Comparison of ENCODE assay signal across 28 mouse cellular contexts in the genomic region with DNA sequence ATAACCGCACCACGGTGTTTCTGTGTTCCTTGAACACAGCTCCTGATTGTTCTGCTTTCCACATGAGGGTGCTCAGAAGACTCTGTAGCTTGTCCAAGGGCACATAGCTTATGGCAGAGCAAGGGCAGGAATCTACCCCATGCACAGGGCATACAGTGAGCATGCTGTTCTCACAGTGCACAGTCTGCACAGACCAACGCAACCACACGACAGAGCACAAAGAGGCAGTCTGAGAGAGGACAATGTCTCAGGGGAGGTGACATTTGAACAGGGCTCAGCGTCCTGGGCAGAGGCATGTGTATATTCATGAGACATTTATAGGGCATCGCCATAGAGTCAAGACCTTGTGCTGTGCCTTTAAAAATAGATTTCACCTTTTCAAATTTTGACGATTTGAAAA.
DNase-seq lines count a peak whose midpoint lies in the region; ATAC-seq lines count a peak whose summit lies in the region.
"Had no signal": no experiment of that assay in that cellular context is flagged by ENCODE, and none has a peak within 500 bp of the region (broad histone marks: within the 10 kb centered on the region; RNA-seq: fewer than 3 reads in every experiment).

No protein-coding gene starts in this region.

- WGBS in hindbrain, embryonic 10.5 days, result 64% methylated on average over 7 of the region's 7 CpGs
- WGBS in hindbrain, embryonic 13.5 days, result 54% methylated on average over 7 of the region's 7 CpGs
- 76% methylated on average over 7 of the region's 7 CpGs for WGBS in midbrain, embryonic 11.5 days
- WGBS in midbrain, embryonic 16.5 days, result 66% methylated on average over 7 of the region's 7 CpGs
- WGBS in midbrain, embryonic 13.5 days, result 71% methylated on average over 7 of the region's 7 CpGs

- H3K4me1 ChIP-seq in hindbrain, embryonic 10.5 days (replicated peaks), result peaks cover 42% of the 10 kb centered on the region
- peaks cover 23% of the 10 kb centered on the region for H3K4me1 ChIP-seq in hindbrain, embryonic 13.5 days (replicated peaks)
- peaks cover 3% of the 10 kb centered on the region for H3K4me1 ChIP-seq in midbrain, embryonic 11.5 days (ENCODE audit: control insufficient read depth, insufficient read depth, low read length)
- peaks cover under 1% of the 10 kb centered on the region for H3K4me1 ChIP-seq in midbrain, embryonic 16.5 days (ENCODE audit: control insufficient read depth, insufficient read depth, low read length)
- H3K4me1 ChIP-seq in midbrain, embryonic 13.5 days (replicated peaks), result peaks cover 6% of the 10 kb centered on the region

- no peaks in the 10 kb centered on the region for H3K36me3 ChIP-seq in hindbrain, embryonic 10.5 days
- H3K36me3 ChIP-seq in hindbrain, embryonic 13.5 days, result no peaks in the 10 kb centered on the region
- H3K36me3 ChIP-seq in midbrain, embryonic 11.5 days (ENCODE audit: control insufficient read depth, insufficient read depth, low read length), result no peaks in the 10 kb centered on the region
- H3K36me3 ChIP-seq in midbrain, embryonic 16.5 days (ENCODE audit: control insufficient read depth, insufficient read depth, low read length), result no peaks in the 10 kb centered on the region
- H3K36me3 ChIP-seq in midbrain, embryonic 13.5 days, result no peaks in the 10 kb centered on the region
- H3K36me3 ChIP-seq: embryonic facial prominence, embryonic 10.5 days; embryonic facial prominence, embryonic 13.5 days; forebrain, embryonic 12.5 days; G1E; heart, embryonic 10.5 days; heart, embryonic 13.5 days had no signal

- DNase-seq in hindbrain, embryonic 10.5 days (ENCODE audit: low spot score), result peak; percentile 6
- no peak for DNase-seq in midbrain, embryonic 11.5 days (ENCODE audit: low spot score, missing footprints)
- DNase-seq in yolk sac, embryonic 10.5 days (ENCODE audit: low spot score), result no peak
- DNase-seq: adrenal gland, postnatal 10 days; adrenal gland, postnatal 36 days; B cell, adult 2 months; cerebellum, adult 18-20 months; cerebellum, adult 9-10 months; cerebellum, postnatal 14 days; gastrocnemius, postnatal 10 days; gastrocnemius, postnatal 36 days; heart, adult 2 months; heart, postnatal 14 days; heart, postnatal 4 days had no signal

- no peak overlapping the region for H3K9ac ChIP-seq in hindbrain, embryonic 13.5 days
- H3K9ac ChIP-seq in midbrain, embryonic 11.5 days (ENCODE audit: low read length), result no peak overlapping the region
- no peak overlapping the region for H3K9ac ChIP-seq in midbrain, embryonic 16.5 days (ENCODE audit: low read depth, low read length)
- H3K9ac ChIP-seq in midbrain, embryonic 13.5 days (replicated peaks), result no peak overlapping the region
- H3K9ac ChIP-seq: embryonic facial prominence, embryonic 13.5 days; forebrain, embryonic 12.5 days; heart, embryonic 13.5 days; hindbrain, embryonic 14.5 days had no signal

- peak overlapping the region; percentile 42 for H3K27ac ChIP-seq in hindbrain, embryonic 10.5 days
- no peak overlapping the region for H3K27ac ChIP-seq in hindbrain, embryonic 13.5 days
- H3K27ac ChIP-seq in midbrain, embryonic 11.5 days (ENCODE audit: low read depth, low read length), result no peak overlapping the region
- no peak overlapping the region for H3K27ac ChIP-seq in midbrain, embryonic 16.5 days (ENCODE audit: low read length)
- no peak overlapping the region for H3K27ac ChIP-seq in midbrain, embryonic 13.5 days
- H3K27ac ChIP-seq: embryonic facial prominence, embryonic 10.5 days; embryonic facial prominence, embryonic 13.5 days; forebrain, embryonic 12.5 days; heart, adult 2 months; heart, embryonic 10.5 days; heart, embryonic 13.5 days; hindbrain, embryonic 14.5 days had no signal

- H3K4me2 ChIP-seq in hindbrain, embryonic 13.5 days, result no peak overlapping the region
- H3K4me2 ChIP-seq in midbrain, embryonic 11.5 days, result no peak overlapping the region
- no peak overlapping the region for H3K4me2 ChIP-seq in midbrain, embryonic 16.5 days (ENCODE audit: low read length)
- no peak overlapping the region for H3K4me2 ChIP-seq in midbrain, embryonic 13.5 days (replicated peaks)
- H3K4me2 ChIP-seq: embryonic facial prominence, embryonic 13.5 days; forebrain, embryonic 12.5 days; heart, embryonic 13.5 days; hindbrain, embryonic 14.5 days had no signal

- no peak for ATAC-seq in hindbrain, embryonic 13.5 days (ENCODE audit: low FRiP score)
- peak; percentile 61; the same call in 1 of the 2 replicates for ATAC-seq in midbrain, embryonic 11.5 days (ENCODE audit: low FRiP score)
- no peak for ATAC-seq in midbrain, embryonic 16.5 days
- peak; percentile 53; the same call in 1 of the 2 replicates for ATAC-seq in midbrain, embryonic 13.5 days
- ATAC-seq: forebrain, embryonic 16.5 days; Patski had no signal

- no peaks in the 10 kb centered on the region for H3K27me3 ChIP-seq in hindbrain, embryonic 10.5 days (ENCODE audit: insufficient read depth, poor library complexity, severe bottlenecking)
- H3K27me3 ChIP-seq in hindbrain, embryonic 13.5 days, result no peaks in the 10 kb centered on the region
- H3K27me3 ChIP-seq in midbrain, embryonic 11.5 days (ENCODE audit: control insufficient read depth, insufficient read depth, low read length), result no peaks in the 10 kb centered on the region
- H3K27me3 ChIP-seq in midbrain, embryonic 16.5 days (ENCODE audit: control insufficient read depth, insufficient read depth, low read depth, low read length), result no peaks in the 10 kb centered on the region
- no peaks in the 10 kb centered on the region for H3K27me3 ChIP-seq in midbrain, embryonic 13.5 days
- H3K27me3 ChIP-seq: CH12.LX; embryonic facial prominence, embryonic 13.5 days; heart, embryonic 13.5 days had no signal

- H3K9me3 ChIP-seq in hindbrain, embryonic 10.5 days, result no peaks in the 10 kb centered on the region
- no peaks in the 10 kb centered on the region for H3K9me3 ChIP-seq in hindbrain, embryonic 13.5 days
- H3K9me3 ChIP-seq in midbrain, embryonic 11.5 days (ENCODE audit: control insufficient read depth, low read length), result no peaks in the 10 kb centered on the region
- no peaks in the 10 kb centered on the region for H3K9me3 ChIP-seq in midbrain, embryonic 16.5 days (replicated peaks; ENCODE audit: control insufficient read depth, low read length, poor library complexity, severe bottlenecking)
- H3K9me3 ChIP-seq in midbrain, embryonic 13.5 days, result no peaks in the 10 kb centered on the region
- H3K9me3 ChIP-seq: embryonic facial prominence, embryonic 10.5 days; embryonic facial prominence, embryonic 13.5 days; forebrain, embryonic 12.5 days; heart, embryonic 10.5 days; heart, embryonic 13.5 days had no signal

- H3K4me3 ChIP-seq in hindbrain, embryonic 10.5 days, result no peak overlapping the region
- no peak overlapping the region for H3K4me3 ChIP-seq in hindbrain, embryonic 13.5 days
- H3K4me3 ChIP-seq in midbrain, embryonic 11.5 days (ENCODE audit: low read depth, low read length), result no peak overlapping the region
- no peak overlapping the region for H3K4me3 ChIP-seq in midbrain, embryonic 16.5 days (ENCODE audit: low read depth, low read length)
- no peak overlapping the region for H3K4me3 ChIP-seq in midbrain, embryonic 13.5 days (replicated peaks)
- H3K4me3 ChIP-seq: embryonic facial prominence, embryonic 10.5 days; embryonic facial prominence, embryonic 13.5 days; erythroblast, embryonic 14.5 days; forebrain, embryonic 12.5 days; heart, adult 2 months; heart, embryonic 10.5 days; heart, embryonic 13.5 days had no signal

Comparison
In these comparisons a context has a peak if more than half of its experiments do, and no peak if none do; other contexts are left out.
1. ATAC-seq: peak in midbrain, embryonic 11.5 days (single experiment) and midbrain, embryonic 13.5 days (single experiment); none in hindbrain, embryonic 13.5 days (single experiment) and midbrain, embryonic 16.5 days (single experiment).